Mouse (Mus musculus) CD4-positive, CD25-positive, alpha-beta regulatory T cell, adult 9 weeks (primary cell): ENCODE results near the gene Os9. TPM values are rescaled to one million over a fixed set of nuclear protein-coding genes. Genes with fewer than 3 reads are reported as not detected.

Experiments used
- polyA plus RNA-seq: library from polyadenylated mRNA; unstranded; fragments of 100-300 nt; shearing (Covaris generic); gene quantifications from one replicate; pipeline ENCODE4 v1.2.1, GENCODE M21; 2017

Os9 gene
- 205 TPM for polyA plus RNA-seq

GRCm38 (mm10) chr10:127121066-127121477 lies at the start of gene Os9:
TSS of gene Os9 (minus strand) at chr10:127121131.

GRCm38 (mm10) chr10:127164631-127165353 lies 43.9 kb upstream of the Os9 start, which contains the start of gene B4galnt1:
TSS of gene B4galnt1 (plus strand) at chr10:127165225.

GRCm38 (mm10) chr10:127075080-127075479 lies 45.9 kb downstream of the Os9 start, which contains the start of gene Agap2:
TSS of gene Agap2 (plus strand) at chr10:127075284.

GRCm38 (mm10) chr10:127070190-127071121 lies 50.5 kb downstream of the Os9 start, which contains the start of gene Tspan31:
TSS of gene Tspan31 (minus strand) at chr10:127070264.

GRCm38 (mm10) chr10:127063239-127063872 lies 57.6 kb downstream of the Os9 start, which contains the start of gene Cdk4:
TSS of gene Cdk4 (plus strand) at chr10:127063534.

GRCm38 (mm10) chr10:127059968-127060916 lies 60.7 kb downstream of the Os9 start, which contains the start of gene March9:
TSS of gene March9 (minus strand) at chr10:127060184.

GRCm38 (mm10) chr10:127047954-127048353 lies 73.0 kb downstream of the Os9 start, which contains the start of gene Cyp27b1:
TSS of gene Cyp27b1 (plus strand) at chr10:127048250.

Other genes with a start within 250 kb of the Os9 start
- gene Atp23, start 219.8 kb downstream of the Os9 start, polyA plus RNA-seq, result 5.1 TPM
- gene Ctdsp2, start 142.4 kb downstream of the Os9 start, polyA plus RNA-seq, result 15.0 TPM
- gene Avil, start 120.4 kb downstream of the Os9 start, polyA plus RNA-seq, result 0.19 TPM
- gene Tsfm, start 90.3 kb downstream of the Os9 start, polyA plus RNA-seq, result 50.6 TPM
- gene Mettl1, start 79.7 kb downstream of the Os9 start, polyA plus RNA-seq, result 33.0 TPM
- 0.14 TPM for gene Eef1akmt3, start 79.6 kb downstream of the Os9 start, polyA plus RNA-seq
- not detected for gene Cyp27b1, start 72.9 kb downstream of the Os9 start, polyA plus RNA-seq
- gene March9, start 60.9 kb downstream of the Os9 start, polyA plus RNA-seq, result 0.38 TPM
- gene Cdk4, start 57.6 kb downstream of the Os9 start, polyA plus RNA-seq, result 421 TPM
- gene Tspan31, start 50.9 kb downstream of the Os9 start, polyA plus RNA-seq, result 94.3 TPM
- gene Agap2, start 45.8 kb downstream of the Os9 start, polyA plus RNA-seq, result 29.1 TPM
- 571 TPM for gene B4galnt1, start 44.1 kb upstream of the Os9 start, polyA plus RNA-seq
- 7.1 TPM for gene Slc26a10, start 59.5 kb upstream of the Os9 start, polyA plus RNA-seq
- gene Arhgef25, start 69.0 kb upstream of the Os9 start, polyA plus RNA-seq, result not detected
- 130 TPM for gene Dtx3, start 74.6 kb upstream of the Os9 start, polyA plus RNA-seq
- 45.1 TPM for gene Pip4k2c, start 90.5 kb upstream of the Os9 start, polyA plus RNA-seq
- 0.45 TPM for gene Kif5a, start 142.2 kb upstream of the Os9 start, polyA plus RNA-seq
- 136 TPM for gene Dctn2, start 145.2 kb upstream of the Os9 start, polyA plus RNA-seq
- 8.3 TPM for gene Mbd6, start 167.9 kb upstream of the Os9 start, polyA plus RNA-seq
- 86.1 TPM for gene Mars, start 190.7 kb upstream of the Os9 start, polyA plus RNA-seq
- gene Arhgap9, start 200.8 kb upstream of the Os9 start, polyA plus RNA-seq, result 101 TPM
- gene Gli1, start 220.8 kb upstream of the Os9 start, polyA plus RNA-seq, result 0.42 TPM
- not detected for gene Inhbe, start 233.3 kb upstream of the Os9 start, polyA plus RNA-seq
- gene Inhbc, start 249.3 kb upstream of the Os9 start, polyA plus RNA-seq, result not detected